Mouse (Mus musculus): ENCODE results near the gene Gatad2b. TPM values are rescaled to one million over a fixed set of nuclear protein-coding genes. Genes with fewer than 3 reads are reported as not detected.
"Not testable (repeated sequence)": the region's sequence is repeated elsewhere in the genome, so short reads cannot be mapped to it uniquely, and the experiment has no call there.

The Gatad2b gene
- polyA plus RNA-seq, 1 experiment, result 70.0 TPM

- Histone ChIP-seq H3K4me3 (ENCODE audit: insufficient read depth, low read length) (no peak overlapping the region), H3K27ac (ENCODE audit: insufficient read depth, low read length) (no peak overlapping the region), H3K4me1 (ENCODE audit: control insufficient read depth, insufficient read depth, low read length) (no peaks in the 10 kb centered on the region)
- no peak for TF ChIP-seq POLR2A (IDR thresholded peaks at IDR 0.05; ENCODE audit: low read depth, low read length)
- TF ChIP-seq CTCF (IDR thresholded peaks at IDR 0.05; ENCODE audit: borderline replicate concordance, insufficient read depth, low read length), result no peak
These were observed 16.1 kb upstream of the Gatad2b start for GRCm38 (mm10) chr3:90276858-90277257.

GRCm38 (mm10) chr3:90277793-90278192 is 15.2 kb upstream of the Gatad2b start:
- TF ChIP-seq CTCF (IDR thresholded peaks at IDR 0.05; ENCODE audit: borderline replicate concordance, insufficient read depth, low read length) (no peak), POLR2A (IDR thresholded peaks at IDR 0.05; ENCODE audit: low read depth, low read length) (no peak)
- Histone ChIP-seq H3K4me3 (ENCODE audit: insufficient read depth, low read length) (no peak overlapping the region), H3K4me1 (ENCODE audit: control insufficient read depth, insufficient read depth, low read length) (no peaks in the 10 kb centered on the region), H3K27ac (ENCODE audit: insufficient read depth, low read length) (no peak overlapping the region)

- no peak overlapping the region for H3K27ac ChIP-seq (ENCODE audit: insufficient read depth, low read length)
- TF ChIP-seq POLR2A (IDR thresholded peaks at IDR 0.05; ENCODE audit: low read depth, low read length) (no peak), CTCF (IDR thresholded peaks at IDR 0.05; ENCODE audit: borderline replicate concordance, insufficient read depth, low read length) (no peak)
- no peaks in the 10 kb centered on the region for H3K4me1 ChIP-seq (ENCODE audit: control insufficient read depth, insufficient read depth, low read length)
- H3K4me3 ChIP-seq (ENCODE audit: insufficient read depth, low read length), result no peak overlapping the region
These were observed 14.8 kb upstream of the Gatad2b start for GRCm38 (mm10) chr3:90278211-90278610.

- H3K4me3 ChIP-seq (ENCODE audit: insufficient read depth, low read length), result no peak overlapping the region
- H3K27ac ChIP-seq (ENCODE audit: insufficient read depth, low read length), result no peak overlapping the region
- TF ChIP-seq POLR2A (IDR thresholded peaks at IDR 0.05; ENCODE audit: low read depth, low read length) (no peak), CTCF (IDR thresholded peaks at IDR 0.05; ENCODE audit: borderline replicate concordance, insufficient read depth, low read length) (no peak)
- no peaks in the 10 kb centered on the region for H3K4me1 ChIP-seq (ENCODE audit: control insufficient read depth, insufficient read depth, low read length)
These were observed 13.8 kb upstream of the Gatad2b start for GRCm38 (mm10) chr3:90279216-90279615.

- Histone ChIP-seq H3K27ac (ENCODE audit: insufficient read depth, low read length) (no peak overlapping the region), H3K4me1 (ENCODE audit: control insufficient read depth, insufficient read depth, low read length) (no peaks in the 10 kb centered on the region), H3K4me3 (ENCODE audit: insufficient read depth, low read length) (no peak overlapping the region)
- no peak for TF ChIP-seq CTCF (IDR thresholded peaks at IDR 0.05; ENCODE audit: borderline replicate concordance, insufficient read depth, low read length)
- TF ChIP-seq POLR2A (IDR thresholded peaks at IDR 0.05; ENCODE audit: low read depth, low read length), result no peak
These were observed 13.2 kb upstream of the Gatad2b start for GRCm38 (mm10) chr3:90279743-90280142.

GRCm38 (mm10) chr3:90280708-90281107 is 12.3 kb upstream of the Gatad2b start:
- Histone ChIP-seq H3K27ac (ENCODE audit: insufficient read depth, low read length) (no peak overlapping the region), H3K4me1 (ENCODE audit: control insufficient read depth, insufficient read depth, low read length) (no peaks in the 10 kb centered on the region), H3K4me3 (ENCODE audit: insufficient read depth, low read length) (no peak overlapping the region)
- TF ChIP-seq POLR2A (IDR thresholded peaks at IDR 0.05; ENCODE audit: low read depth, low read length), result no peak
- TF ChIP-seq CTCF (IDR thresholded peaks at IDR 0.05; ENCODE audit: borderline replicate concordance, insufficient read depth, low read length), result no peak

- no peak overlapping the region for H3K4me3 ChIP-seq (ENCODE audit: insufficient read depth, low read length)
These were observed 8.8 kb upstream of the Gatad2b start for GRCm38 (mm10) chr3:90284150-90284549.

GRCm38 (mm10) chr3:90289403-90289802 is 3.6 kb upstream of the Gatad2b start:
- H3K4me1 ChIP-seq (ENCODE audit: control insufficient read depth, insufficient read depth, low read length); H3K4me3 ChIP-seq (ENCODE audit: insufficient read depth, low read length); H3K27ac ChIP-seq (ENCODE audit: insufficient read depth, low read length): not testable (repeated sequence)

More at GRCm38 (mm10) chr3:90284150-90284549, 8.8 kb upstream of the Gatad2b start:
- no peaks in the 10 kb centered on the region for H3K4me1 ChIP-seq (ENCODE audit: control insufficient read depth, insufficient read depth, low read length)
- TF ChIP-seq POLR2A (IDR thresholded peaks at IDR 0.05; ENCODE audit: low read depth, low read length), result no peak
- TF ChIP-seq CTCF (IDR thresholded peaks at IDR 0.05; ENCODE audit: borderline replicate concordance, insufficient read depth, low read length), result no peak
- no peak overlapping the region for H3K27ac ChIP-seq (ENCODE audit: insufficient read depth, low read length)

GRCm38 (mm10) chr3:90290602-90291001 is 2.4 kb upstream of the Gatad2b start:
- Histone ChIP-seq H3K4me3 (ENCODE audit: insufficient read depth, low read length) (no peak overlapping the region), H3K27ac (ENCODE audit: insufficient read depth, low read length) (no peak overlapping the region), H3K4me1 (ENCODE audit: control insufficient read depth, insufficient read depth, low read length) (peaks cover 2% of the 10 kb centered on the region; the same call in 1 of the 2 replicates)
- TF ChIP-seq POLR2A (IDR thresholded peaks at IDR 0.05; ENCODE audit: low read depth, low read length) (no peak), CTCF (IDR thresholded peaks at IDR 0.05; ENCODE audit: borderline replicate concordance, insufficient read depth, low read length) (no peak)

GRCm38 (mm10) chr3:90291982-90292344 is 1.0 kb upstream of the Gatad2b start:
- TF ChIP-seq POLR2A (IDR thresholded peaks at IDR 0.05; ENCODE audit: low read depth, low read length) (0 out of 2 replicates have a peak, but pooled peaks have one; percentile 12), CTCF (IDR thresholded peaks at IDR 0.05; ENCODE audit: borderline replicate concordance, insufficient read depth, low read length) (no peak)
- H3K4me1 ChIP-seq (ENCODE audit: control insufficient read depth, insufficient read depth, low read length), result peaks cover 2% of the 10 kb centered on the region; the same call in 1 of the 2 replicates
- no peak overlapping the region for H3K4me3 ChIP-seq (ENCODE audit: insufficient read depth, low read length)
- H3K27ac ChIP-seq (ENCODE audit: insufficient read depth, low read length), result peak overlapping the region; percentile 96
